ENCODE assay signal across 8 mouse cellular contexts in the genomic region with DNA sequence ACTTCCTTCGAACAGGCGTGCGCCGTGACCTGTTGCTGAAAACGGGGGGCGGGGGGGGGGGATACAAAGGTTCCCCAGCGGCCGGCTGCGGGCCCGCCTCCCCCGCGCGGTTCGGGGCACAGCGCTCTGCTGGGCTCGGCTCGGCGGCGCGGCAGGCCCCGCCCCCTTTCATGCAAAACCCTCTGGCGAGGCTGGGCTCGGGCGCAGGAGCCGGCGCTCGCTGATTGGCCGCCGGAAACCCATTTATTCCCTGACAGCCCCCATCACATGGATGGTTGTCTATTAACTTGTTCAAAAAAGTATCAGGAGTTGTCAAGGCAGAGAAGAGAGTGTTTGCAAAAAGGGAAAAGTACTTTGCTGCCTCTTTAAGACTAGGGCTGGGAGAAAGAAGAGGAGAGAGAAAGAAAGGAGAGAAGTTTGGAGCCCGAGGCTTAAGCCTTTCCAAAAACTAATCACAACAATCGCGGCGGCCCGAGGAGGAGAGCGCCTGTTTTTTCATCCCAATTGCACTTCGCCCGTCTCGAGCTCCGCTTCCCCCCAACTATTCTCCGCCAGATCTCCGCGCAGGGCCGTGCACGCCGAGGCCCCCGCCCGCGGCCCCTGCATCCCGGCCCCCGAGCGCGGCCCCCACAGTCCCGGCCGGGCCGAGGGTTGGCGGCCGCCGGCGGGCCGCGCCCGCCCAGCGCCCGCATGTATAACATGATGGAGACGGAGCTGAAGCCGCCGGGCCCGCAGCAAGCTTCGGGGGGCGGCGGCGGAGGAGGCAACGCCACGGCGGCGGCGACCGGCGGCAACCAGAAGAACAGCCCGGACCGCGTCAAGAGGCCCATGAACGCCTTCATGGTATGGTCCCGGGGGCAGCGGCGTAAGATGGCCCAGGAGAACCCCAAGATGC. TPM values are rescaled to one million over a fixed set of nuclear protein-coding genes. Genes with fewer than 3 reads are reported as not detected.
A peak's percentile ranks its signal among the peaks of the same experiment; 100 is the strongest.
DNase-seq lines count a peak whose midpoint lies in the region; ATAC-seq and TF ChIP-seq lines count a peak whose summit lies in the region.

Gene Sox2 (plus strand): TSS at position 680 of the 895 bp plus-strand sequence.

- WGBS in kidney, embryonic 16.5 days: under 1% methylated on average over 86 of the region's 86 CpGs
- WGBS in limb, embryonic 14.5 days: 0% methylated on average over 80 of the region's 86 CpGs
- WGBS in midbrain, embryonic 16.5 days: under 1% methylated on average over 81 of the region's 86 CpGs

- H3K4me1 ChIP-seq in kidney, embryonic 16.5 days (ENCODE audit: insufficient read depth, low read length): peaks cover 25% of the 10 kb centered on the region
- H3K4me1 ChIP-seq in limb, embryonic 14.5 days (ENCODE audit: control insufficient read depth, insufficient read depth, low read length): peaks cover 8% of the 10 kb centered on the region
- peaks cover 19% of the 10 kb centered on the region for H3K4me1 ChIP-seq in midbrain, embryonic 16.5 days (ENCODE audit: control insufficient read depth, insufficient read depth, low read length)

- peak within 1 kb of the TSS; percentile 45 for H3K4me3 ChIP-seq in kidney, embryonic 16.5 days (ENCODE audit: low read length)
- peak within 1 kb of the TSS; percentile 37 for H3K4me3 ChIP-seq in limb, embryonic 14.5 days (replicated peaks; ENCODE audit: low read length)
- H3K4me3 ChIP-seq in midbrain, embryonic 16.5 days (ENCODE audit: low read depth, low read length): peak within 1 kb of the TSS; percentile 53

- H3K4me2 ChIP-seq in kidney, embryonic 16.5 days (replicated peaks; ENCODE audit: low read depth, low read length): peak within 1 kb of the TSS; percentile 70
- H3K4me2 ChIP-seq in limb, embryonic 14.5 days (replicated peaks; ENCODE audit: low read depth, low read length, severe bottlenecking): peak within 1 kb of the TSS; percentile 60
- peak within 1 kb of the TSS; percentile 54 for H3K4me2 ChIP-seq in midbrain, embryonic 16.5 days (ENCODE audit: low read length)

- no peak for TF ChIP-seq POLR2A in limb, embryonic 14.5 days (IDR thresholded peaks at IDR 0.05; ENCODE audit: borderline replicate concordance, extremely low read depth, insufficient read depth, insufficient read length)

- H3K27ac ChIP-seq in kidney, embryonic 16.5 days (ENCODE audit: low read length): no peak within 1 kb of the TSS
- no peak within 1 kb of the TSS for H3K27ac ChIP-seq in limb, embryonic 14.5 days (replicated peaks; ENCODE audit: low read depth, low read length)
- H3K27ac ChIP-seq in midbrain, embryonic 16.5 days (ENCODE audit: low read length): peak within 1 kb of the TSS; percentile 90

- H3K9ac ChIP-seq in kidney, embryonic 16.5 days (replicated peaks; ENCODE audit: low read length): no peak within 1 kb of the TSS
- peak within 1 kb of the TSS; percentile 21; the same call in 1 of the 2 replicates for H3K9ac ChIP-seq in limb, embryonic 14.5 days (ENCODE audit: low read depth, low read length, severe bottlenecking)
- H3K9ac ChIP-seq in midbrain, embryonic 16.5 days (ENCODE audit: low read depth, low read length): peak within 1 kb of the TSS; percentile 82

- ATAC-seq in kidney, embryonic 16.5 days (ENCODE audit: low FRiP score, low TSS enrichment): peak; percentile 79
- ATAC-seq in limb, embryonic 14.5 days (ENCODE audit: low FRiP score, low read depth): peak; percentile 56
- ATAC-seq in midbrain, embryonic 16.5 days: peak; percentile 90
- no peak for ATAC-seq in inflammation-experienced regulatory T-cells, adult 6 months

- no peaks in the 10 kb centered on the region for H3K9me3 ChIP-seq in kidney, embryonic 16.5 days (ENCODE audit: low read length)
- H3K9me3 ChIP-seq in limb, embryonic 14.5 days (ENCODE audit: control insufficient read depth, low read length): no peaks in the 10 kb centered on the region
- H3K9me3 ChIP-seq in midbrain, embryonic 16.5 days (replicated peaks; ENCODE audit: control insufficient read depth, low read length, poor library complexity, severe bottlenecking): no peaks in the 10 kb centered on the region

- no peaks in the 10 kb centered on the region for H3K36me3 ChIP-seq in kidney, embryonic 16.5 days (ENCODE audit: insufficient read depth, low read length)
- no peaks in the 10 kb centered on the region for H3K36me3 ChIP-seq in limb, embryonic 14.5 days (ENCODE audit: control insufficient read depth, insufficient read depth, low read length)
- H3K36me3 ChIP-seq in midbrain, embryonic 16.5 days (ENCODE audit: control insufficient read depth, insufficient read depth, low read length): no peaks in the 10 kb centered on the region

- peaks cover 89% of the 10 kb centered on the region for H3K27me3 ChIP-seq in kidney, embryonic 16.5 days (ENCODE audit: insufficient read depth, low read length)
- peaks cover 94% of the 10 kb centered on the region for H3K27me3 ChIP-seq in limb, embryonic 14.5 days (ENCODE audit: control insufficient read depth, insufficient read depth, low read length)
- H3K27me3 ChIP-seq in midbrain, embryonic 16.5 days (ENCODE audit: control insufficient read depth, insufficient read depth, low read depth, low read length): 0 out of 2 replicates have a peak, but pooled peaks cover 5% of the 10 kb centered on the region

- peak; percentile 70 to 85 for DNase-seq in adrenal gland, adult (ENCODE audit: inconsistent age in 2 of 2, low spot score in 1 of 2)
- DNase-seq in adrenal gland, postnatal 4 days (ENCODE audit: low spot score in 2 of 2): no peak
- DNase-seq in cerebellum, postnatal 10 days: peak; percentile 74 to 86
- DNase-seq in gastrocnemius, postnatal 25 days: peak; percentile 37
- DNase-seq in limb, embryonic 14.5 days (ENCODE audit: low spot score): peak; percentile 59

RNA-seq across cellular contexts. Expression of gene Sox2, which starts in this region (rescaled TPM):
- 1 to 10 TPM in 1 of 2 experiments, under 1 TPM in 1; 0.92 to 1.5 TPM for total RNA-seq in adrenal gland, postnatal 4 days (2021)
- total RNA-seq in gastrocnemius, postnatal 25 days (2021): not detected
- polyA plus RNA-seq in kidney, embryonic 16.5 days (2015; fragmentation: Nextera tagmentation; extraction: Ambion mirVana): not detected in 2 replicates
- polyA plus RNA-seq in limb, embryonic 14.5 days (2012; rRNA removed): 1.3 TPM in 2 replicates
- 0.21 and 0.35 TPM in 2 replicates for polyA plus RNA-seq in limb, embryonic 14.5 days (2014; fragmentation: Nextera tagmentation; extraction: Ambion mirVana)
- polyA plus RNA-seq in midbrain, embryonic 16.5 days (2015; fragmentation: Nextera tagmentation; extraction: Ambion mirVana): 14.3 and 22.2 TPM in 2 replicates
- not detected for polyA plus RNA-seq in inflammation-experienced regulatory T-cells, adult 6 months (2017; shearing (Covaris generic))

Comparison
In these comparisons a context has a peak if more than half of its experiments do, and no peak if none do; other contexts are left out.
1. DNase-seq: peak in adrenal gland, adult (2 of 2), cerebellum, postnatal 10 days (2 of 2) and limb, embryonic 14.5 days (single experiment); none in adrenal gland, postnatal 4 days (0 of 2).
2. Peak in DNase-seq in gastrocnemius, postnatal 25 days; RNA of the gene not detected or under 1 TPM.
3. Peak in ATAC-seq, H3K4me3 ChIP-seq and H3K4me2 ChIP-seq in kidney, embryonic 16.5 days; RNA of the gene not detected or under 1 TPM.
4. Peak in every context shown above with its lines, with median percentiles within 50 percentile points of each other: H3K4me2 ChIP-seq and H3K4me3 ChIP-seq.